Mouse (Mus musculus): ENCODE data around the gene Eif2b2. TPM values are rescaled to one million over a fixed set of nuclear protein-coding genes. Genes with fewer than 3 reads are reported as not detected.

Eif2b2 gene
- polyA plus RNA-seq, 1 experiment: not detected

GRCm38 (mm10) chr12:85200929-85201829, 18.1 kb upstream of the Eif2b2 start:
- 33% methylated on average over 24 of the region's 24 CpGs for WGBS
- no peak overlapping the region for H3K4me3 ChIP-seq (ENCODE audit: insufficient read depth, low read depth, low read length)
- peaks cover 9% of the 10 kb centered on the region for H3K4me1 ChIP-seq (ENCODE audit: control insufficient read depth, insufficient read depth, low read length)
- H3K27ac ChIP-seq (ENCODE audit: insufficient read depth, low read depth, low read length): no peak overlapping the region
- no peak for TF ChIP-seq POLR2A (IDR thresholded peaks at IDR 0.05; ENCODE audit: insufficient read depth, low read depth, low read length)
- TF ChIP-seq CTCF (IDR thresholded peaks at IDR 0.05; ENCODE audit: insufficient read depth, low read depth, low read length): no peak

DNA sequence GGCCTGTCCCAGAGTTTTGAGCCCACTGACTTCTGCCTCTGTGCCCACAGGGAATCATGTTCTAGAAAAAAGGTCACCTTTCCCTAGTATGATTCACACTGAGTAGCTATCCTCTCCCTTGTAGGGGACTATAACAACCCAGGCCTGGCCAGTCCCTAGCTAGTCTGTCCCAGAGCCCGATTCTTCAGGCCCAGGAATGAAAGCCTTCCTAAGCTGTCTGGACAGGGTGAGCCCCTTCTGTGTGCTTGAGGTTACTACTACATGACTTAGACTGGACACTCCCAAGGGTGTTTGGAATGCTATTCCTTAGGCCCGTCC, 17.5 kb upstream of the Eif2b2 start:
- H3K27ac ChIP-seq (ENCODE audit: insufficient read depth, low read depth, low read length): no peak overlapping the region
- WGBS: 82% methylated on average over 2 of the region's 2 CpGs

DNA sequence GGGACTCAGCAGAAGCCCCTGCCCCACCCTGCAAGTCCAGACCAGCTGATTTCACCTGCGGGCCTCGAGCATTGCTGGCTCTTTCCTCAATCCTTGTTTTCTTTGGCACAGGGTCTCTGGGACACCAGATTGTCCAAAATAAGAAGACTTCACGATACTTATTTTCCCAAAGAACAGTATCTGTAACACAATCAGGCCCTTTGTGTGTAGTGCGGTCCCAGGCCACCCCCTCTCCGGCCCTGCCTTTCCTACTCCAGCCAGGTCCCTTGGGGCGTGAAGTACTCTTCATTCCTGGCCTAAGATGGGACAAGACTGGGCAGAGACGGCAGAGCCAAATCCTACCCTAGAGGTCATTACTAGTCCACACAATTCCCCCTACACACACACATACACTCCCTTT, 17.1 kb upstream of the Eif2b2 start:
- TF ChIP-seq POLR2A (IDR thresholded peaks at IDR 0.05; ENCODE audit: insufficient read depth, low read depth, low read length) (no peak), CTCF (IDR thresholded peaks at IDR 0.05; ENCODE audit: insufficient read depth, low read depth, low read length) (no peak)
- H3K4me3 ChIP-seq (ENCODE audit: insufficient read depth, low read depth, low read length): no peak overlapping the region
- H3K4me1 ChIP-seq (ENCODE audit: control insufficient read depth, insufficient read depth, low read length): peaks cover 9% of the 10 kb centered on the region
- H3K27ac ChIP-seq (ENCODE audit: insufficient read depth, low read depth, low read length): no peak overlapping the region
- 83% methylated on average over 7 of the region's 7 CpGs for WGBS

More for the DNA sequence above, 17.5 kb upstream of the Eif2b2 start:
- TF ChIP-seq POLR2A (IDR thresholded peaks at IDR 0.05; ENCODE audit: insufficient read depth, low read depth, low read length) (no peak), CTCF (IDR thresholded peaks at IDR 0.05; ENCODE audit: insufficient read depth, low read depth, low read length) (no peak)
- peaks cover 9% of the 10 kb centered on the region for H3K4me1 ChIP-seq (ENCODE audit: control insufficient read depth, insufficient read depth, low read length)
- H3K4me3 ChIP-seq (ENCODE audit: insufficient read depth, low read depth, low read length): no peak overlapping the region

GRCm38 (mm10) chr12:85203699-85204098, 15.6 kb upstream of the Eif2b2 start:
- TF ChIP-seq POLR2A (IDR thresholded peaks at IDR 0.05; ENCODE audit: insufficient read depth, low read depth, low read length) (no peak), CTCF (IDR thresholded peaks at IDR 0.05; ENCODE audit: insufficient read depth, low read depth, low read length) (no peak)
- 81% methylated on average over 5 of the region's 5 CpGs for WGBS
- Histone ChIP-seq H3K4me1 (ENCODE audit: control insufficient read depth, insufficient read depth, low read length) (peaks cover 9% of the 10 kb centered on the region), H3K27ac (ENCODE audit: insufficient read depth, low read depth, low read length) (no peak overlapping the region), H3K4me3 (ENCODE audit: insufficient read depth, low read depth, low read length) (no peak overlapping the region)

DNA sequence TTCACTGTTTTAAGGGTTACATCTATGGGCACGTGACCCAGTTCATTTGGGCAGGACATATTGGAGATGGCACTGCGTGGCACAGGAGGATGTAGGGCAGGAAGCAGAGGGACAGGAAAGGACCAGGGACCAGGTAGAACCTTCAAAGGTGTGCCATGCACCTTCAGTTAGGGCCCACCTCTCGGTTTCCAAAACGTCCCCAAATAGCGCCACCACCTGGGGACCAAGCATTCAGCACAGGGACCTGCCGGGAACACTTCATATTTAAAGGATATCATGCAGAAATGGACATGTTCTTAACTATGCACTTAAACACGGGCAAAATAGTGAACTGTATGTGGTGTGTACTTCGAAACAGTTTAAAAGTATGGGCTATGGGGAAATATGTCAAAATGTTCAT, 15.2 kb upstream of the Eif2b2 start:
- WGBS: 57% methylated on average over 8 of the region's 8 CpGs

GRCm38 (mm10) chr12:85205425-85205824, 13.9 kb upstream of the Eif2b2 start:
- H3K4me1 ChIP-seq (ENCODE audit: control insufficient read depth, insufficient read depth, low read length): peaks cover 9% of the 10 kb centered on the region
- TF ChIP-seq CTCF (IDR thresholded peaks at IDR 0.05; ENCODE audit: insufficient read depth, low read depth, low read length): no peak
- no peak for TF ChIP-seq POLR2A (IDR thresholded peaks at IDR 0.05; ENCODE audit: insufficient read depth, low read depth, low read length)
- 88% methylated on average over 10 of the region's 10 CpGs for WGBS
- no peak overlapping the region for H3K4me3 ChIP-seq (ENCODE audit: insufficient read depth, low read depth, low read length)
- no peak overlapping the region for H3K27ac ChIP-seq (ENCODE audit: insufficient read depth, low read depth, low read length)

More for the DNA sequence above, 15.2 kb upstream of the Eif2b2 start:
- TF ChIP-seq CTCF (IDR thresholded peaks at IDR 0.05; ENCODE audit: insufficient read depth, low read depth, low read length): no peak
- no peak for TF ChIP-seq POLR2A (IDR thresholded peaks at IDR 0.05; ENCODE audit: insufficient read depth, low read depth, low read length)
- Histone ChIP-seq H3K27ac (ENCODE audit: insufficient read depth, low read depth, low read length) (no peak overlapping the region), H3K4me1 (ENCODE audit: control insufficient read depth, insufficient read depth, low read length) (peaks cover 9% of the 10 kb centered on the region), H3K4me3 (ENCODE audit: insufficient read depth, low read depth, low read length) (no peak overlapping the region)

- no peak overlapping the region for H3K27ac ChIP-seq (ENCODE audit: insufficient read depth, low read depth, low read length)
- TF ChIP-seq CTCF (IDR thresholded peaks at IDR 0.05; ENCODE audit: insufficient read depth, low read depth, low read length) (no peak), POLR2A (IDR thresholded peaks at IDR 0.05; ENCODE audit: insufficient read depth, low read depth, low read length) (no peak)
- H3K4me3 ChIP-seq (ENCODE audit: insufficient read depth, low read depth, low read length): no peak overlapping the region
- 20% methylated on average over 7 of the region's 7 CpGs for WGBS
- H3K4me1 ChIP-seq (ENCODE audit: control insufficient read depth, insufficient read depth, low read length): no peaks in the 10 kb centered on the region
These were observed 10.5 kb upstream of the Eif2b2 start for GRCm38 (mm10) chr12:85208687-85209199.

DNA sequence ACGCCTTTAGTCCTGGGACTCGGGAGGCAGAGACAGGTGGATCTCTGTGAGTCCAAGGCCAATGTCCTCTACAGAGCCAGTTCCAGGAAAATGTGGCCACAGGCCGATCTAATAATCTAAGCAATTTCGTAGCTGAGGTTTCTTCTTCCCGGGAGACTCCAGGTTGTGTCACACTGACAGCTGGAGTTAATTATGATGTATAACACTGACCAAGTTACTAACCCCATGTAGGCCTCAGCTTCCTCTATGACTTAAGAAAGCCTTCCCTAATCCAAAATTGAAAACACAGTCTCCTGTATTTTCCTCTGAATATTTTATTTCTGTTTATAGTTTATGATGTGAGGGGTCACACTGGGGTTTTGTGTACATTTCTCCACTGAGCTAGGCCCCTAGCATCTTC, 4.2 kb upstream of the Eif2b2 start:
- WGBS: 92% methylated on average over 5 of the region's 5 CpGs
- TF ChIP-seq CTCF (IDR thresholded peaks at IDR 0.05; ENCODE audit: insufficient read depth, low read depth, low read length) (no peak), POLR2A (IDR thresholded peaks at IDR 0.05; ENCODE audit: insufficient read depth, low read depth, low read length) (no peak)
- Histone ChIP-seq H3K4me3 (ENCODE audit: insufficient read depth, low read depth, low read length) (no peak overlapping the region), H3K27ac (ENCODE audit: insufficient read depth, low read depth, low read length) (no peak overlapping the region), H3K4me1 (ENCODE audit: control insufficient read depth, insufficient read depth, low read length) (peaks cover 2% of the 10 kb centered on the region)

GRCm38 (mm10) chr12:85217733-85218310, 1.5 kb upstream of the Eif2b2 start:
- no peak for TF ChIP-seq POLR2A (IDR thresholded peaks at IDR 0.05; ENCODE audit: insufficient read depth, low read depth, low read length)
- no peak for TF ChIP-seq CTCF (IDR thresholded peaks at IDR 0.05; ENCODE audit: insufficient read depth, low read depth, low read length)
- Histone ChIP-seq H3K4me1 (ENCODE audit: control insufficient read depth, insufficient read depth, low read length) (peaks cover 6% of the 10 kb centered on the region), H3K4me3 (ENCODE audit: insufficient read depth, low read depth, low read length) (no peak overlapping the region), H3K27ac (ENCODE audit: insufficient read depth, low read depth, low read length) (no peak overlapping the region)
- WGBS: 84% methylated on average over 2 of the region's 2 CpGs
